Mouse (Mus musculus) embryonic fibroblast, embryonic 13.5 days (primary cell): ENCODE measurements around the gene Klf11.

ENCODE experiments used
- CTCF ChIP-seq: IDR thresholded peaks from 2 replicates; pipeline ENCODE4 v1.5.1; 2011; ENCODE audit warnings: mild to moderate bottlenecking, control low read depth, low read length, moderate library complexity, borderline replicate concordance; ENCODE audit not compliant: insufficient read depth
- POLR2A ChIP-seq: IDR thresholded peaks from 2 replicates; pipeline ENCODE4 v1.6.1; 2011; ENCODE audit warnings: low read depth, mild to moderate bottlenecking, control low read depth, low read length, moderate library complexity

DNA sequence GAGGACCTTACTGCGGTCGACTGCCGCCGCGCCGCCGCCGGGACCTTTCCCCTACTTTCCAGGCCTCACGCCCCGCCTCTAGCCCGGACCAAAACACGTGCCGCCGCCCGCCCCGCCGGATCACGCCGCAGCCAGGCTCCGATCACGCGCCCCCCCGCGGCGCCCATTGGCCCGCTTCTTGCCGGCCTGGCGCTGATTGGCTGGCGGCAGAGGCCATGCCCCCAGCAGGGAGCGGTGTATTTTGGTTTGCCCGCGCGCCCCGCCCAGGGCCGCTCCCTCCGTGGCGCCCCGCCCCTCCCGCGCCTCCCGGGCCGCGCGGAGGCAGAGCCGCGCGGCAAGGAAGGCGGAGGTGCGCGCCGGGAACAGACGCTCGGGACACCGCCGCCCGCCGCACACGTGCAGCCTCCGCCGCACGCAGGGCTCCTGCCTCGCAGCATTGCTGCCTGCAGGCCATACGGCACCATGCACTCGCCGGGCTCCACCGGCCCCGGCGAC, at the start of gene Klf11:
- TF ChIP-seq CTCF (no peak), POLR2A (peak; percentile 53; the same call in 1 of the 2 replicates)
